Mouse (Mus musculus) liver, embryonic 14.5 days (tissue): ENCODE measurements around the gene Slc6a21.

Experiments used
- CTCF ChIP-seq: IDR thresholded peaks from 2 replicates; pipeline ENCODE4 v1.5.1; 2016; ENCODE audit warnings: antibody characterized with exemption, low read depth, control low read depth
- EP300 ChIP-seq: IDR thresholded peaks from 2 replicates; pipeline ENCODE4 v1.6.1; 2016; ENCODE audit warnings: antibody characterized with exemption, low read depth

DNA sequence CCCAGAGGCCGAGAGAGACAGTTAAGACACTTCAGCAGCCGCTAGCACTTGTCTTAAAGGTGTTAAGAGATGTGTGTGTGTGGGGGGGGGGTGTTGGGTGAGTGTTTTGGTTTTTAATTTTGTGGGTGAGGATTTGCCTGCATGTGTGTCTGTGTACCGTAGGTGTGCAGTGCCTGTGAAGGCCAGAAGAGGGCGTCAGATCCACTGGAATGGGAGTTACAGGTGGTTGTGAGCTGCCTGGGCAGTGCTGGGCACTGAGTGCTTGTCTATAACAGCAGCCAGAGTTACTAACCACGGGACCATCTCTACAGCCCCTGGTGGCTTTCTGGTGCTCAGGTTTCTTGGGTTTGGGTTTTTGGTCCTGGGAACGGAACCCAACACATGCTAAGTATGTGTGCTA is 54.2 kb downstream of the Slc6a21 start:
- TF ChIP-seq CTCF (peak; percentile 54), EP300 (no peak)
